In genomic region chr11:98936170-98936569, GRCm38 (mm10) we compare ENCODE assay signal across 8 mouse cellular contexts. TPM values are rescaled to one million over a fixed set of nuclear protein-coding genes. Genes with fewer than 3 reads are reported as not detected.
DNase-seq lines count a peak whose midpoint lies in the region; ATAC-seq and TF ChIP-seq lines count a peak whose summit lies in the region.

No protein-coding gene starts in this region.

- no peak for ATAC-seq in hindbrain, embryonic 13.5 days (ENCODE audit: low FRiP score)

- TF ChIP-seq CTCF in liver, adult 2 months (IDR thresholded peaks at IDR 0.05; ENCODE audit: low read depth, low read length): no peak

- WGBS in hindbrain, embryonic 13.5 days: under 1% methylated on average over 29 of the region's 29 CpGs
- 1% methylated on average over 29 of the region's 29 CpGs for WGBS in liver, adult 2 months

- TF ChIP-seq POLR2A in liver, adult 2 months (IDR thresholded peaks at IDR 0.05; ENCODE audit: extremely low read depth, insufficient read depth, low read length): peak; percentile 84

- H3K4me2 ChIP-seq in hindbrain, embryonic 13.5 days: peak overlapping the region; percentile 94

- peaks cover 9% of the 10 kb centered on the region; the same call in 1 of the 2 replicates for H3K27me3 ChIP-seq in hindbrain, embryonic 13.5 days
- no peaks in the 10 kb centered on the region for H3K27me3 ChIP-seq in liver, adult 2 months (ENCODE audit: control insufficient read depth, insufficient read depth, low read length)

- H3K27ac ChIP-seq in hindbrain, embryonic 13.5 days: peak overlapping the region; percentile 69; the same call in 1 of the 2 replicates
- peak overlapping the region; percentile 62 for H3K27ac ChIP-seq in liver, adult 2 months (replicated peaks; ENCODE audit: insufficient read depth, low read depth, low read length)

- H3K79me2 ChIP-seq in liver, adult 2 months (ENCODE audit: control insufficient read depth, insufficient read depth, low read length): peaks cover 21% of the 10 kb centered on the region; the same call in 1 of the 2 replicates

- H3K4me1 ChIP-seq in hindbrain, embryonic 13.5 days (replicated peaks): peaks cover 77% of the 10 kb centered on the region
- peaks cover 24% of the 10 kb centered on the region for H3K4me1 ChIP-seq in liver, adult 2 months (ENCODE audit: control insufficient read depth, insufficient read depth, low read length)

- no peaks in the 10 kb centered on the region for H3K9me3 ChIP-seq in hindbrain, embryonic 13.5 days

- peak overlapping the region; percentile 83 for H3K9ac ChIP-seq in hindbrain, embryonic 13.5 days
- peak overlapping the region; percentile 59 for H3K9ac ChIP-seq in liver, adult 2 months (ENCODE audit: low read depth, low read length)

- DNase-seq in 3134 (ENCODE audit: extremely low read depth, insufficient read length, low spot score) (peak; percentile 86), R1 (ENCODE audit: low read depth, low spot score) (peak; percentile 74)
- peak; percentile 82 for DNase-seq in forelimb bud, embryonic 11.5 days (ENCODE audit: low read depth, low spot score)
- DNase-seq in liver, adult 2 months (ENCODE audit: extremely low read depth, low read depth, low spot score): peak; percentile 71
- peak; percentile 81 for DNase-seq in neural tube, embryonic 10.5 days (ENCODE audit: extremely low spot score, low spot score)
- no peak for DNase-seq in right cerebral cortex, postnatal 25 days
- DNase-seq in c-Kit-positive CD71-positive TER-119-positive erythroid progenitor cells, embryonic 14.5 days (ENCODE audit: low spot score): no peak

- H3K36me3 ChIP-seq in hindbrain, embryonic 13.5 days: no peaks in the 10 kb centered on the region
- no peaks in the 10 kb centered on the region for H3K36me3 ChIP-seq in liver, adult 2 months (ENCODE audit: control insufficient read depth, insufficient read depth, low read length)

- peak overlapping the region; percentile 63 for H3K4me3 ChIP-seq in hindbrain, embryonic 13.5 days
- peak overlapping the region; percentile 45 for H3K4me3 ChIP-seq in liver, adult 2 months (ENCODE audit: insufficient read depth, low read depth, low read length)

RNA-seq across cellular contexts. Expression of gene Rara, which starts 8.6 kb away (rescaled TPM):
- 17.1 and 20.3 TPM in 2 replicates for polyA plus RNA-seq in hindbrain, embryonic 13.5 days (2015; fragmentation: Nextera tagmentation; extraction: Ambion mirVana)
- 3.7 and 4.5 TPM in 2 replicates for total RNA-seq in liver, adult 2 months (2014; rRNA removed)
- polyA plus RNA-seq in liver, adult 2 months (2012; rRNA removed): 14.1 and 14.6 TPM in 2 replicates

RNA-seq across cellular contexts. Expression of gene Cdc6, which starts 28.6 kb away (rescaled TPM):
- polyA plus RNA-seq in hindbrain, embryonic 13.5 days (2015; fragmentation: Nextera tagmentation; extraction: Ambion mirVana): 5.9 and 6.0 TPM in 2 replicates
- 0.09 and 0.20 TPM in 2 replicates for total RNA-seq in liver, adult 2 months (2014; rRNA removed)
- 0.07 TPM in 1 of 2 replicates, not detected in the other for polyA plus RNA-seq in liver, adult 2 months (2012; rRNA removed)

RNA-seq across cellular contexts. Expression of gene Gjd3, which starts 46.6 kb away (rescaled TPM):
- polyA plus RNA-seq in hindbrain, embryonic 13.5 days (2015; fragmentation: Nextera tagmentation; extraction: Ambion mirVana): 1.5 and 1.6 TPM in 2 replicates
- total RNA-seq in liver, adult 2 months (2014; rRNA removed): not detected in 2 replicates
- 0.11 TPM in 1 of 2 replicates, not detected in the other for polyA plus RNA-seq in liver, adult 2 months (2012; rRNA removed)

Comparison
In these comparisons a context has a peak if more than half of its experiments do, and no peak if none do; other contexts are left out.
1. DNase-seq: peak in 3134 (single experiment), R1 (single experiment), forelimb bud, embryonic 11.5 days (single experiment), liver, adult 2 months (single experiment) and neural tube, embryonic 10.5 days (single experiment); none in right cerebral cortex, postnatal 25 days (single experiment) and c-Kit-positive CD71-positive TER-119-positive erythroid progenitor cells, embryonic 14.5 days (single experiment).